Mouse (Mus musculus): ENCODE data around the gene Elf2. TPM values are rescaled to one million over a fixed set of nuclear protein-coding genes. Genes with fewer than 3 reads are reported as not detected.

Gene Elf2
- polyA plus RNA-seq, 1 experiment = 21.2 TPM

DNA sequence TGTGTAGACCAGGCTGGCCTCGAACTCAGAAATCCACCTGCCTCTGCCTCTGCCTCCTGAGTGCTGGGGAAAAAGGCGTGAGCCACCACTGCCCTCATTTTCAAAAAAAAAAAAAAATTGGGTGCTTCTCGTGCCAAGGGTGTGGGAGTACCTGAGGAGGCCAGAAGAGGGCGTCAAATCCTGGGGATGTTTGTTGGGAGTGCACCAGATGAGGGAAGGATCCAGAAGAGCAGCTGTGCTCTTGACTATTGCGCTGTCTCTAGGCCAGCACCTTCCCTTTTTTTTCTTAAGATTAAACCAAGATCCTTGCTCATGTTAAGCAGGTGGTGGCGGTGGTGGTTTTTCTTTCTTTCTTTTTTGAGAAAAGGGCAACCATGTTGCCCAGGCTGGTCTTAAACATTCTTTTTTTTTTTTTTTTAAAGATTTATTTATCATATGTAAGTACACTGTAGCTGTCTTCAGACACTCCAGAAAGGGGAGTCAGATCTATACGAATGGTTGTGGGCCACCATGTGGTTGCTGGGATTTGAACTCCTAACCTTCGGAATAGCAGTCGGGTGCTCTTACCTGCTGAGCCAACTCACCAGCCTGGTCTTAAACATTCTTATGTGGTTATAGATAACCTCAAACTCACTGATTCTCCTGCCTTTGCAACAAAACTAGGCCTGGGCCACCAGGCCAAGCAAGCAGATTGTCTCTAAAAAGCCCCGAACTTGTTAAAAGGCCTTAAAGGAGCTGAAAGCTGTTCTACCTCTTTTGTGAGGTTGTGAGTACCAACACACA lies 112.2 kb downstream of the Elf2 start:
- WGBS = 67% methylated on average over 10 of the region's 10 CpGs
- Histone ChIP-seq H3K4me1 (ENCODE audit: control insufficient read depth, insufficient read depth, insufficient read length, low read length) (peaks cover 14% of the 10 kb centered on the region; the same call in 1 of the 2 replicates), H3K27me3 (ENCODE audit: control insufficient read depth, insufficient read depth, low read length) (no peaks in the 10 kb centered on the region), H3K36me3 (ENCODE audit: control insufficient read depth, insufficient read depth, low read length) (0 out of 2 replicates have a peak, but pooled peaks cover 4% of the 10 kb centered on the region), H3K4me3 (ENCODE audit: low read depth, low read length) (peak overlapping the region; percentile 4; the same call in 1 of the 2 replicates), H3K27ac (ENCODE audit: insufficient read depth, low read depth, low read length) (no peak overlapping the region)
- TF ChIP-seq CTCF (IDR thresholded peaks at IDR 0.05; ENCODE audit: extremely low read depth, insufficient read length, insufficient replicate concordance, low read depth, low read length) (peak; percentile 63; the same call in 1 of the 2 replicates), POLR2A (IDR thresholded peaks at IDR 0.05; ENCODE audit: low read depth, low read length) (no peak)

DNA sequence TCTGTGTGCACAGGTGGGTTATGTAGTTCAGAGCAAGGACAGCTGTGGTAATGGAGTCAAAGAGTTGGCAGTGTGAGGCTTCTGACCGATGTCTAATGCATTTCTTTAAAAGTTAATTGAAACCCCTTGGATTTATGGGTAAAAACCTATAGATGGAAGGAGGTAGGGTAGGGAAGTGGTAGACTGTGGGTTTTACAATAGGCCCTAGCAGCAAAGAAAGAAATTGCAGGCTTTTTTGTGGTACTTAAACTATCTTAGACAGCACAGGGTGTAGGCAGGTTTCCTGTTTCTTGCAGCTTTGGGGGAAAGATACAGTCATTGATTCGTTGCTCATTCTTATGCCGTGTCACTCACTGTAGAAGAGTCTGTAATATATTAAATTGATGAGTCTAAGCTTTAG lies 113.9 kb downstream of the Elf2 start:
- Histone ChIP-seq H3K27ac (ENCODE audit: insufficient read depth, low read depth, low read length) (no peak overlapping the region), H3K27me3 (ENCODE audit: control insufficient read depth, insufficient read depth, low read length) (no peaks in the 10 kb centered on the region), H3K36me3 (ENCODE audit: control insufficient read depth, insufficient read depth, low read length) (0 out of 2 replicates have a peak, but pooled peaks cover 4% of the 10 kb centered on the region), H3K4me3 (ENCODE audit: low read depth, low read length) (peak overlapping the region; percentile 60), H3K4me1 (ENCODE audit: control insufficient read depth, insufficient read depth, insufficient read length, low read length) (peaks cover 12% of the 10 kb centered on the region; the same call in 1 of the 2 replicates)
- WGBS = 74% methylated on average over 3 of the region's 3 CpGs
- no peak for TF ChIP-seq CTCF (IDR thresholded peaks at IDR 0.05; ENCODE audit: extremely low read depth, insufficient read length, insufficient replicate concordance, low read depth, low read length)
- TF ChIP-seq POLR2A (IDR thresholded peaks at IDR 0.05; ENCODE audit: low read depth, low read length) = no peak

DNA sequence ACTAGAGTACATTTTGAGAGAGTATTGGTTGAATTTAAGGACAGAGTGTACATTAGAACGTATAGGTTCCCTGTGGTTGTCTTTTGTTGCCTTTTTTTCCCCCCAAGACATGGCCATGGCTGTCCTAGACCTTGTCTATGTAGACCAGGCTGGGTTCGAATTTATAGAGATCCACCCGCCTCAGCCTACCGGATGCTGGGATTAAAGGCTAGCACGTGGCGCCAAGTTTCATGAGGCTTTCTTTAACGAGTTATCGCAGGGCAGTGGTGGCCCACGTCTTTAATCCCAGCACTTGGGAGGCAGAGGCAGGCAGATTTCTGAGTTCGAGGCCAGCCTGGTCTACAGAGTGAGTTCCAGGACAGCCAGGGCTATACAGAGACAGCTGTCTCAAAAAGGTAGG lies 114.5 kb downstream of the Elf2 start:
- H3K36me3 ChIP-seq (ENCODE audit: control insufficient read depth, insufficient read depth, low read length) = 0 out of 2 replicates have a peak, but pooled peaks cover 4% of the 10 kb centered on the region
- H3K27ac ChIP-seq (ENCODE audit: insufficient read depth, low read depth, low read length) = no peak overlapping the region
- peak overlapping the region; percentile 60 for H3K4me3 ChIP-seq (ENCODE audit: low read depth, low read length)
- WGBS = 94% methylated on average over 10 of the region's 10 CpGs
- H3K27me3 ChIP-seq (ENCODE audit: control insufficient read depth, insufficient read depth, low read length) = no peaks in the 10 kb centered on the region
- peaks cover 12% of the 10 kb centered on the region; the same call in 1 of the 2 replicates for H3K4me1 ChIP-seq (ENCODE audit: control insufficient read depth, insufficient read depth, insufficient read length, low read length)
- TF ChIP-seq CTCF (IDR thresholded peaks at IDR 0.05; ENCODE audit: extremely low read depth, insufficient read length, insufficient replicate concordance, low read depth, low read length) (no peak), POLR2A (IDR thresholded peaks at IDR 0.05; ENCODE audit: low read depth, low read length) (no peak)

DNA sequence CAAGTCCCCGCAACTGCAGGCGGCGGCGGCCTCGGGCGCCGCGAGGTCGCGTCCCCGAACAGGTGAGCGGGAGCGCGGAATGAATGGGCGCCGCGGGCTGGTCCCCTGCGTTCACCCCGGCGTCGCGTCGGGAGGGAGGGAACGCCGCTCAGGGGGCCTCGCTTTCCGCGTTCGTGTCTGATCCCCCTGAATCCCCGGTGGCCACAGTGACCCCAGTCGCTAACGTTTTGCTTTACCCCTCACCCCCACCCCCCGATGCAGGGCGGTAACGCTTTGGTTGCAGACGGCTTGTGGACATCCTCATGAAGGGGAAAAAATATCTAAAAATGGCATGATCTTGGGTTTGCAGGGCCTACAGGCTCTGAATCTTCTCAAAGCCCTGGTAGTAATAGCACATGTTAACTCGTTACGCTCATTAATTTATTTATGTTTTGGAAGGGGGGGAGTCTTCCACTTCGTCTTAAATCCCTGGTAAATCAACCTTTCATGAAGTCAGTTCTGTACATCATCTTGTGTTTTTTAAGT lies 115.2 kb downstream of the Elf2 start:
- 0 out of 2 replicates have a peak, but pooled peaks cover 4% of the 10 kb centered on the region for H3K36me3 ChIP-seq (ENCODE audit: control insufficient read depth, insufficient read depth, low read length)
- H3K27me3 ChIP-seq (ENCODE audit: control insufficient read depth, insufficient read depth, low read length) = no peaks in the 10 kb centered on the region
- peak overlapping the region; percentile 96 for H3K27ac ChIP-seq (ENCODE audit: insufficient read depth, low read depth, low read length)
- 3% methylated on average over 39 of the region's 39 CpGs for WGBS
- H3K4me3 ChIP-seq (ENCODE audit: low read depth, low read length) = peak overlapping the region; percentile 100
- TF ChIP-seq POLR2A (IDR thresholded peaks at IDR 0.05; ENCODE audit: low read depth, low read length) (no peak), CTCF (IDR thresholded peaks at IDR 0.05; ENCODE audit: extremely low read depth, insufficient read length, insufficient replicate concordance, low read depth, low read length) (no peak)
- peaks cover 12% of the 10 kb centered on the region; the same call in 1 of the 2 replicates for H3K4me1 ChIP-seq (ENCODE audit: control insufficient read depth, insufficient read depth, insufficient read length, low read length)

DNA sequence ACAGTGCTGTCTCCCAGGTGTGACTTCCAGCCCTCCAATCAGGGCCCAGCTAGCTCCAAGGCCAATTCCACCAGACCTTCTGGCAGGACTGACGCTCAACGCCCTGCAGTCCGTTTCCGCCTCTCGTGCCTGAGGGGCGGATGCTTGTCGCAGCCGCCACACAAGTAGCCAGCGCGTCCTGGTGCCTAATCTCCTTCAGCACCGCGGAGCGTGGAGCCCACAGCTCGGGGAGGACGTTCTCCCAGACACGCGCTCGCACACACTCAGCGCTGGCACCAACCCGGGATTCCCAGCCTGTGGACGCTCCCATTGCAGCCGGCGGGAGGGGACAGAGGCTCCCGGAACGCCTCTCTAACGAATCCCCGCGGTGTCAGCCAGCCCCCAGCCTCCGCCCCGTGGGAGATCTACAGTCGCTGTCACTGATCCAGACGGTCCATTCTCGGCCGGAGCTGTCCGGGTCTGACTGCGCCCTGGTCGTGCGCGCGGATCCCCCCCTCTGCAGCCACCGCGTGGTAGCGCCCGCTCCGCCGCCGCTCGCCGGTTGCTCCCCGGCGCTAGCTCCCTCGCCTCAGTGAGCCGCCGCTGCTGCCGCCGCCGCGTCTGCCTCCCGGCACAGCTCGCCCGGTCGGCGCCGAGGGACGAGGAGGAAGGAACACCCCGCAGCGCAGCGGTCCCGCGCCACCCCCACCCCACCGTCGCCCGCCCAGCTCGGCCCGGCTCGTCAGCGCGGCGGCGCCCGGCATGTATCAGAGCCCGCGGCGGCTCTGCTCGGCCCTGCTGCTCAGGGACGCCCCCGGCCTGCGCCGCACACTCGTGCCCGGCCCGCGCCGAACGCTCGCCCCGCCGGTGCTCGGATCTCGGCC lies 115.9 kb downstream of the Elf2 start, which contains the start of gene Noct:
Noct (plus strand) TSS at position 85 of the 863 bp plus-strand sequence.
- TF ChIP-seq CTCF (IDR thresholded peaks at IDR 0.05; ENCODE audit: extremely low read depth, insufficient read length, insufficient replicate concordance, low read depth, low read length) (no peak), POLR2A (IDR thresholded peaks at IDR 0.05; ENCODE audit: low read depth, low read length) (peak; percentile 70)
- H3K27me3 ChIP-seq (ENCODE audit: control insufficient read depth, insufficient read depth, low read length) = no peaks in the 10 kb centered on the region
- H3K4me3 ChIP-seq (ENCODE audit: low read depth, low read length) = peak within 1 kb of the TSS; percentile 100
- H3K27ac ChIP-seq (ENCODE audit: insufficient read depth, low read depth, low read length) = peak within 1 kb of the TSS; percentile 96
- 0 out of 2 replicates have a peak, but pooled peaks cover 4% of the 10 kb centered on the region for H3K36me3 ChIP-seq (ENCODE audit: control insufficient read depth, insufficient read depth, low read length)
- peaks cover 12% of the 10 kb centered on the region; the same call in 1 of the 2 replicates for H3K4me1 ChIP-seq (ENCODE audit: control insufficient read depth, insufficient read depth, insufficient read length, low read length)
- under 1% methylated on average over 97 of the region's 100 CpGs for WGBS

DNA sequence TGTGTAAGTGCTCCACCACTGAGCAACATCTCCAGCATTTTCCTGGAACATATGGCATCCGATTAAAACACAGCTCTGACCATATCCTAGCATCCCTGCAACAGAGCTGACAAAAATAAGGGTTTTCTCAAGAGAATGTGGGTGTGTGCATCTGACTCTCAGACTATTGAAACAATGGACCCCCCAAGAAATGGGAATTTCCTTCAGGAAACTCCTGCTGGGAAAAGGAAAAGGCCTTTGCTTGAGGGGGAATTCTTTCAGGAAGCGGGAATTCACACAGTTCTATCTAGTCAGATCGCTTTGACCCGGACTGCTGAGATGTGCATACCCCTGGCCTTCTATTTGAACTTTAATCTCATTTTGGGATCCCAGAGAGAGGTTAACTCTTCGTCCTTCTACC lies 116.9 kb downstream of the Elf2 start:
- Histone ChIP-seq H3K27me3 (ENCODE audit: control insufficient read depth, insufficient read depth, low read length) (no peaks in the 10 kb centered on the region), H3K36me3 (ENCODE audit: control insufficient read depth, insufficient read depth, low read length) (0 out of 2 replicates have a peak, but pooled peaks cover 2% of the 10 kb centered on the region), H3K4me1 (ENCODE audit: control insufficient read depth, insufficient read depth, insufficient read length, low read length) (peaks cover 9% of the 10 kb centered on the region; the same call in 1 of the 2 replicates), H3K4me3 (ENCODE audit: low read depth, low read length) (no peak overlapping the region; the same call in 1 of the 2 replicates), H3K27ac (ENCODE audit: insufficient read depth, low read depth, low read length) (peak overlapping the region; percentile 96)
- TF ChIP-seq CTCF (IDR thresholded peaks at IDR 0.05; ENCODE audit: extremely low read depth, insufficient read length, insufficient replicate concordance, low read depth, low read length) (no peak), POLR2A (IDR thresholded peaks at IDR 0.05; ENCODE audit: low read depth, low read length) (no peak)
- 54% methylated on average over 5 of the region's 5 CpGs for WGBS
